Mouse (Mus musculus) CH12.LX (cell line): ENCODE results near the gene Psmb6. TPM values are rescaled to one million over a fixed set of nuclear protein-coding genes. Genes with fewer than 3 reads are reported as not detected.

Source experiments
- DNase-seq: peaks from one replicate; pipeline ENCODE4 v3.0.0-alpha.2; 2013; ENCODE audit errors: extremely low read depth
- H3K27ac ChIP-seq: 2 replicates; pipeline ENCODE4 v1.5.1; 2012; ENCODE audit warnings: low read depth, mild to moderate bottlenecking, control low read depth, moderate library complexity; ENCODE audit not compliant: insufficient read depth
- H3K27me3 ChIP-seq: replicated peaks from 2 replicates; pipeline ENCODE3; 2012; ENCODE audit warnings: inconsistent platforms
- H3K36me3 ChIP-seq, 2 experiments: replicated peaks in 1 of 2; 2 replicates each; pipeline versions ENCODE3 to v1.6.1; 2012; ENCODE audit warnings: inconsistent platforms in 1 of 2, low read length in 1 of 2, mild to moderate bottlenecking in 1 of 2, mixed read lengths in 1 of 2, moderate library complexity in 1 of 2; ENCODE audit not compliant: control insufficient read depth in 1 of 2, insufficient read depth in 1 of 2
- H3K4me1 ChIP-seq, 2 experiments: 2 replicates each; pipeline ENCODE4 v1.6.1; 2012; ENCODE audit warnings: inconsistent platforms in 1 of 2, moderate library complexity in 1 of 2; ENCODE audit not compliant: insufficient read depth in 2 of 2, control insufficient read depth in 1 of 2
- H3K4me2 ChIP-seq: 2 replicates; pipeline ENCODE4 v1.6.1; 2012; ENCODE audit warnings: low read depth, mild to moderate bottlenecking, control low read depth; ENCODE audit not compliant: poor library complexity, insufficient read depth, severe bottlenecking
- H3K4me3 ChIP-seq, 3 experiments: fragments of 150-350 bp in 1 of 3; sonication (generic) in 1 of 3; replicated peaks in 1 of 3; 2 replicates each; pipeline versions ENCODE3 to v1.5.1; 2011 to 2012; ENCODE audit warnings: low read depth in 2 of 3, low read length in 2 of 3, mild to moderate bottlenecking in 2 of 3, moderate library complexity in 2 of 3, control low read depth in 1 of 3, improper control_type of control experiment in 1 of 3, inconsistent platforms in 1 of 3, mixed read lengths in 1 of 3; ENCODE audit not compliant: poor library complexity in 1 of 3
- H3K79me2 ChIP-seq: replicated peaks from 2 replicates; pipeline ENCODE4 v1.6.1; 2012; ENCODE audit warnings: mild to moderate bottlenecking, moderate library complexity; ENCODE audit not compliant: control insufficient read depth, poor library complexity, insufficient read depth, severe bottlenecking; ENCODE audit errors: extremely low read depth
- H3K9ac ChIP-seq: 2 replicates; pipeline ENCODE4 v1.6.1; 2012; ENCODE audit warnings: low read depth, mild to moderate bottlenecking, control low read depth, moderate library complexity; ENCODE audit not compliant: insufficient read depth
- H3K9me3 ChIP-seq: replicated peaks from 2 replicates; pipeline ENCODE3; 2012; ENCODE audit warnings: low read length, inconsistent platforms, mixed read lengths
- CHD2 ChIP-seq: IDR thresholded peaks from 2 replicates; pipeline ENCODE4 v1.6.1; 2011; ENCODE audit warnings: low read length, improper control_type of control experiment
- CTCF ChIP-seq, 2 experiments: IDR thresholded peaks in 1 of 2; conservative IDR thresholded peaks in 1 of 2; 2 replicates each; pipeline ENCODE4 v1.5.1; 2011 to 2012; ENCODE audit warnings: low read depth in 2 of 2, low read length in 2 of 2, improper control_type of control experiment in 1 of 2, inconsistent platforms in 1 of 2, mild to moderate bottlenecking in 1 of 2, moderate library complexity in 1 of 2
- ELF1 ChIP-seq: IDR thresholded peaks from 2 replicates; pipeline ENCODE4 v1.6.1; 2014; ENCODE audit warnings: low read depth, mild to moderate bottlenecking, inconsistent platforms, low read length, improper control_type of control experiment
- GABPA ChIP-seq: IDR thresholded peaks from 2 replicates; pipeline ENCODE4 v1.6.1; 2012; ENCODE audit warnings: low read depth, low read length, improper control_type of control experiment, inconsistent platforms; ENCODE audit not compliant: insufficient replicate concordance
- IRF4 ChIP-seq: IDR thresholded peaks from 2 replicates; pipeline ENCODE4 v1.6.1; 2014; ENCODE audit warnings: low read depth, mild to moderate bottlenecking, inconsistent platforms, low read length, improper control_type of control experiment
- MAFK ChIP-seq: IDR thresholded peaks from 2 replicates; pipeline ENCODE4 v1.6.1; 2011; ENCODE audit warnings: low read length, improper control_type of control experiment; ENCODE audit not compliant: insufficient replicate concordance
- MEF2A ChIP-seq: IDR thresholded peaks from 2 replicates; pipeline ENCODE4 v1.6.1; 2014; ENCODE audit warnings: low read depth, mild to moderate bottlenecking, inconsistent platforms, low read length, improper control_type of control experiment, borderline replicate concordance
- MYC ChIP-seq: IDR thresholded peaks from 2 replicates; pipeline ENCODE4 v1.6.1; 2011; ENCODE audit warnings: low read depth, mild to moderate bottlenecking, improper control_type of control experiment, low read length
- USF1 ChIP-seq: IDR thresholded peaks from 2 replicates; pipeline ENCODE4 v1.6.1; 2014; ENCODE audit warnings: low read depth, mild to moderate bottlenecking, inconsistent platforms, low read length, improper control_type of control experiment
- USF2 ChIP-seq: conservative IDR thresholded peaks from 2 replicates; pipeline ENCODE4 v1.6.1; 2011; ENCODE audit warnings: low read depth, low read length, improper control_type of control experiment
- ZNF384 ChIP-seq: IDR thresholded peaks from 2 replicates; pipeline ENCODE4 v1.6.1; 2012; ENCODE audit warnings: low read depth, low read length, improper control_type of control experiment, inconsistent platforms
- dilution Hi-C: fragments of 300-500 bp; cut with MboI; formaldehyde crosslinking; loops from 2 replicates; pipeline ENCODE4 v1.14.3; 2020; ENCODE audit warnings: low sequenced_read_pairs; ENCODE audit not compliant: extremely low pct_unique_long_range_greater_than_20kb, extremely low pct_ligation_motif_present
- in situ Hi-C: fragments of 300-500 bp; cut with MboI; formaldehyde crosslinking; loops from 3 replicates; pipeline ENCODE4 v1.14.3; 2019; ENCODE audit warnings: low sequenced_read_pairs, low pct_ligation_motif_present, low pct_unique_long_range_greater_than_20kb, mixed read lengths
- polyA plus RNA-seq: library from polyadenylated mRNA; unstranded; fragments of >175 nt; gene quantifications from 2 replicates; pipeline ENCODE4 v1.2.1, GENCODE M21; 2012; ENCODE audit warnings: low read depth; ENCODE audit not compliant: insufficient read length
- total RNA-seq, 2 experiments: library from RNA; depleted of rRNA; stranded (reverse); fragments of 300-350 nt in 1 of 2; fragments of >200 nt in 1 of 2; gene quantifications; 2 replicates each; pipeline ENCODE4 v1.2.3; 2012 to 2014

Psmb6 gene
- total and polyA plus RNA-seq, 3 experiments, result 779 to 921 (median 831) TPM

DNA sequence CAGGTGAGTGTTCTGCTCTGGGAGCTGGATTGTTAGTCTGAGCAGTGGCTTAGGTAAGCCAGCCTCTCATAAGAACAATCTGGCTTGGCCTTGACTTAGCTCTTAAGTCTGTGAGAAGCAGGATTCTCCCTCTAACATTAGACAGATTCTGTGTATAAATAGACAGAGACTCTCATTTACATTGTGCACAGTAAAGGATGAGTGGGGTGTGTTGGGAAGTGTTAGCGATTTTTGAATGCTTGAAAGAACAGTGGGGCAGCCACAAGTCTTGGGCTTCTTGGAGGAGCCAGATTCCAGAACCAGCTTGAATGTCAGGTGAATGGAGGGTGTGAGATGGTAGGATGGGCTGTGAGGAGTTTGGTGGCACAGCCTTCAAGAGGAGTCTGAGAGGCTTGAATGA, 46.5 kb downstream of the Psmb6 start:
- in situ Hi-C loops, result no loop called here
- Histone ChIP-seq H3K9ac (no peak overlapping the region), H3K9me3 (no peaks in the 10 kb centered on the region), H3K36me3 (peaks cover 7 to 76% of the 10 kb centered on the region in 2 experiments), H3K4me3 (no peak overlapping the region), H3K4me1 (peaks cover 4 to 86% of the 10 kb centered on the region in 2 experiments; a peak in 2 of 4 replicates), H3K27ac (no peak overlapping the region), H3K79me2 (peaks cover 9% of the 10 kb centered on the region), H3K27me3 (no peaks in the 10 kb centered on the region), H3K4me2 (no peak overlapping the region)
- no peak for DNase-seq
- no peak for TF ChIP-seq ELF1
- TF ChIP-seq USF2, result no peak
- dilution Hi-C loops, result no loop called here

DNA sequence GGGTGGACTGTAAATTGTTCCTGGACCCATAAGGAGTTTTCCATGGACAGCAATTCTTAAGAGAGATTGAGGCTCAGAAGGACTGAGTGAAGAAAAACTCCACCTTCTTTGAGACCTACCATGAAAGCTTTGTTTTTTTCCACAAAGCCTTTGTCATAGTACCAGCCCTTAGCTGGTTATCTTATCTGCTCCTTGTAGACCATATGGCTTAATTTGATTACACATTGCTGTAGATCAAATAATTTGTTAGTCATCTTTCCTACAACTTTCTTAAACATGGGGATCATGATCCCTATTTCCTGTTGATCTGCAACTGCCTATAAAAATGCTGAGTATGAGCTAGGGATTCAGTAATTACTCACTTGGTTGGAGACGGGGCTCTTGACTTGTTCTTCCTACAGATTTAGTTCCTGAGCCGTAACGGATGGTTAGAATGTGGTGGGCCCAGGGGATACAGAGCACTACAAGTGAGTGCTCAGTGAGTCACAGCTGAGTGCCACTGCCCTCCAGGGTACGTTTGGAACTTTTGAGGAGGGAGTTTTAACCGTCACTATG, 47.3 kb downstream of the Psmb6 start:
- TF ChIP-seq GABPA (no peak), MEF2A (no peak), MAFK (no peak), ZNF384 (no peak), IRF4 (no peak), CTCF (conservative IDR thresholded peaks at IDR 0.05 in 1 of 2, IDR thresholded peaks at IDR 0.05 in 1 of 2; ENCODE audit: low read depth in 2 of 2, low read length in 2 of 2) (no peak), MYC (no peak)
- H3K36me3 ChIP-seq, result peaks cover 7 to 75% of the 10 kb centered on the region in 2 experiments
- no peaks in the 10 kb centered on the region for H3K27me3 ChIP-seq
- H3K9ac ChIP-seq, result no peak overlapping the region
- no peak overlapping the region for H3K4me3 ChIP-seq
- no peak overlapping the region for H3K27ac ChIP-seq
- no peak overlapping the region for H3K4me2 ChIP-seq
- DNase-seq, result no peak
- peaks cover 0 to 87% of the 10 kb centered on the region in 2 experiments; a peak in 2 of 4 replicates for H3K4me1 ChIP-seq
- peaks cover 7% of the 10 kb centered on the region for H3K79me2 ChIP-seq
- H3K9me3 ChIP-seq, result no peaks in the 10 kb centered on the region
- in situ Hi-C loops, result no loop called here
- dilution Hi-C loops, result no loop called here

DNA sequence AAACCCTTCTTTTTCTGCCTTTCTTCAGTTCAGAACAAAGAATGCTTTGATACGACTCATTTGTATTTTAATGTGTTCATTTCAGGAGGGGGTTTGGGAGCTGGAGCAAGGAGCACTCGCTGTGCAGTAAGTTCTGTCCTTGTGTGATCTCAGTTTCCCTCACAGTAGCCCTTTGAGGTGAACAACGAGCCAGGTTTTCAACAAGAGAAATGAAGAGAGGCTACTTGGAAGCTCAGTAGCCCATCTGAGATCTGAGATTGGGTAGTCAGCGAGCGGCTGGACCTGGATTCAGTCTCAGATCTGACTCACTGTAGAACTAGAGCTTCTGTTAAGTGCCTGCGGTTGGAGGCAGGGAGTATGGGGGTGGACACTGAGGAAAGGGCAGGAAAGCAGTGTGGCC, 48.7 kb downstream of the Psmb6 start:
- Histone ChIP-seq H3K9ac (no peak overlapping the region), H3K4me3 (no peak overlapping the region), H3K4me1 (peaks cover 0 to 89% of the 10 kb centered on the region in 2 experiments; a peak in 3 of 4 replicates), H3K36me3 (peaks cover 4 to 70% of the 10 kb centered on the region in 2 experiments), H3K79me2 (peaks cover 10% of the 10 kb centered on the region; the same call in 1 of the 2 replicates), H3K27me3 (no peaks in the 10 kb centered on the region), H3K9me3 (no peaks in the 10 kb centered on the region), H3K4me2 (no peak overlapping the region), H3K27ac (no peak overlapping the region)
- dilution Hi-C loops, result no loop called here
- in situ Hi-C loops, result no loop called here
- no peak for DNase-seq
- TF ChIP-seq USF2 (no peak), CHD2 (no peak), CTCF (conservative IDR thresholded peaks at IDR 0.05 in 1 of 2, IDR thresholded peaks at IDR 0.05 in 1 of 2; ENCODE audit: low read depth in 2 of 2, low read length in 2 of 2) (no peak), USF1 (no peak)
